ENCODE assay signal across 18 mouse cellular contexts in genomic region chr15:100071819-100072218, GRCm38 (mm10). TPM values are rescaled to one million over a fixed set of nuclear protein-coding genes. Genes with fewer than 3 reads are reported as not detected.
DNase-seq lines count a peak whose midpoint lies in the region; ATAC-seq lines count a peak whose summit lies in the region.
"Had no signal": no experiment of that assay in that cellular context is flagged by ENCODE, and none has a peak within 500 bp of the region (broad histone marks: within the 10 kb centered on the region; RNA-seq: fewer than 3 reads in every experiment).

No protein-coding gene starts in this region.

- no peaks in the 10 kb centered on the region for H3K9me3 ChIP-seq in lung, embryonic 16.5 days (ENCODE audit: control insufficient read depth, low read length)
- H3K9me3 ChIP-seq in intestine, embryonic 16.5 days (ENCODE audit: control insufficient read depth, low read length): no peaks in the 10 kb centered on the region
- H3K9me3 ChIP-seq in midbrain, embryonic 10.5 days (replicated peaks): no peaks in the 10 kb centered on the region
- H3K9me3 ChIP-seq: embryonic facial prominence, embryonic 15.5 days; forebrain, embryonic 10.5 days; heart, embryonic 12.5 days; hindbrain, embryonic 10.5 days had no signal

- no peaks in the 10 kb centered on the region for H3K36me3 ChIP-seq in lung, embryonic 16.5 days (ENCODE audit: control insufficient read depth, insufficient read depth, low read length)
- no peaks in the 10 kb centered on the region for H3K36me3 ChIP-seq in intestine, embryonic 16.5 days (ENCODE audit: control insufficient read depth, insufficient read depth, low read length)
- no peaks in the 10 kb centered on the region for H3K36me3 ChIP-seq in midbrain, embryonic 10.5 days
- H3K36me3 ChIP-seq: embryonic facial prominence, embryonic 15.5 days; forebrain, embryonic 10.5 days; heart, embryonic 12.5 days had no signal

- H3K4me3 ChIP-seq in lung, embryonic 16.5 days (ENCODE audit: low read length): no peak overlapping the region
- H3K4me3 ChIP-seq in intestine, embryonic 16.5 days (ENCODE audit: low read length): no peak overlapping the region
- no peak overlapping the region for H3K4me3 ChIP-seq in midbrain, embryonic 10.5 days
- H3K4me3 ChIP-seq: embryonic facial prominence, embryonic 15.5 days; erythroblast, embryonic 14.5 days; forebrain, embryonic 10.5 days; gastrocnemius, adult 2 months; heart, embryonic 12.5 days; hindbrain, embryonic 10.5 days had no signal

- DNase-seq in lung, postnatal 14 days: no peak
- peak; percentile 73 for DNase-seq in lung, postnatal 36 days
- DNase-seq in adrenal gland, postnatal 14 days: no peak
- DNase-seq in midbrain, embryonic 10.5 days (ENCODE audit: low spot score): no peak
- DNase-seq: adrenal gland, adult 2 months; adrenal gland, postnatal 36 days; cerebellum, adult 2 months; cerebellum, postnatal 10 days; gastrocnemius, adult 2 months; gastrocnemius, postnatal 25 days had no signal

- H3K27ac ChIP-seq in lung, embryonic 16.5 days (ENCODE audit: low read length): peak overlapping the region; percentile 33; the same call in 1 of the 2 replicates
- no peak overlapping the region for H3K27ac ChIP-seq in intestine, embryonic 16.5 days (ENCODE audit: low read length)
- H3K27ac ChIP-seq in midbrain, embryonic 10.5 days (replicated peaks): no peak overlapping the region
- H3K27ac ChIP-seq: embryonic facial prominence, embryonic 15.5 days; forebrain, embryonic 10.5 days; gastrocnemius, adult 2 months; hindbrain, embryonic 10.5 days had no signal

- peaks cover 26% of the 10 kb centered on the region for H3K4me1 ChIP-seq in lung, embryonic 16.5 days (replicated peaks; ENCODE audit: control insufficient read depth, insufficient read depth, low read length)
- H3K4me1 ChIP-seq in intestine, embryonic 16.5 days (ENCODE audit: control insufficient read depth, insufficient read depth, low read length): peaks cover 28% of the 10 kb centered on the region
- H3K4me1 ChIP-seq in midbrain, embryonic 10.5 days: peaks cover 25% of the 10 kb centered on the region

- H3K27me3 ChIP-seq in lung, embryonic 16.5 days (ENCODE audit: control insufficient read depth, insufficient read depth, low read depth, low read length): no peaks in the 10 kb centered on the region
- H3K27me3 ChIP-seq in intestine, embryonic 16.5 days (replicated peaks; ENCODE audit: control insufficient read depth, insufficient read depth, low read length): no peaks in the 10 kb centered on the region
- no peaks in the 10 kb centered on the region for H3K27me3 ChIP-seq in midbrain, embryonic 10.5 days (ENCODE audit: low read depth, poor library complexity, severe bottlenecking)
- H3K27me3 ChIP-seq: embryonic facial prominence, embryonic 15.5 days; heart, embryonic 12.5 days had no signal

- ATAC-seq in lung, embryonic 16.5 days (ENCODE audit: low read depth): peak; percentile 66; the same call in 1 of the 2 replicates
- ATAC-seq in intestine, embryonic 16.5 days: peak; percentile 82
- ATAC-seq: forebrain, embryonic 14.5 days had no signal

- no peak overlapping the region for H3K4me2 ChIP-seq in lung, embryonic 16.5 days (ENCODE audit: low read depth, low read length)
- no peak overlapping the region for H3K4me2 ChIP-seq in intestine, embryonic 16.5 days (ENCODE audit: low read depth, low read length)
- H3K4me2 ChIP-seq: embryonic facial prominence, embryonic 15.5 days; heart, embryonic 12.5 days had no signal

- no peak overlapping the region for H3K9ac ChIP-seq in lung, embryonic 16.5 days (ENCODE audit: low read length)
- no peak overlapping the region for H3K9ac ChIP-seq in intestine, embryonic 16.5 days (ENCODE audit: low read depth, low read length)
- H3K9ac ChIP-seq: embryonic facial prominence, embryonic 15.5 days; heart, embryonic 12.5 days had no signal

- 60% methylated on average over 3 of the region's 3 CpGs for WGBS in lung, embryonic 16.5 days
- 59% methylated on average over 3 of the region's 3 CpGs for WGBS in intestine, embryonic 16.5 days
- 89% methylated on average over 3 of the region's 3 CpGs for WGBS in midbrain, embryonic 10.5 days

RNA-seq across cellular contexts. Expression of gene Dip2b, which starts 33.4 kb away (rescaled TPM):
- polyA plus RNA-seq in lung, embryonic 16.5 days (2015; fragmentation: Nextera tagmentation; extraction: Ambion mirVana): 9.6 and 10.4 TPM in 2 replicates
- 5.6 and 6.3 TPM in 2 replicates for polyA plus RNA-seq in intestine, embryonic 16.5 days (2015; fragmentation: Nextera tagmentation; extraction: Ambion mirVana)
- 18.5 and 22.3 TPM in 2 replicates for total RNA-seq in adrenal gland, postnatal 14 days (2021)
- polyA plus RNA-seq in midbrain, embryonic 10.5 days (2016; fragmentation: Nextera tagmentation; extraction: Ambion mirVana): 16.4 and 18.8 TPM in 2 replicates
